Mouse (Mus musculus) liver, embryonic 15.5 days (tissue): ENCODE results near the gene Gm27021. TPM values are rescaled to one million over a fixed set of nuclear protein-coding genes. Genes with fewer than 3 reads are reported as not detected.

Source experiments
- ATAC-seq: fragments of 200-750 bp; cut with Nextera tagmentation; 2 replicates; pipeline ENCODE4 v1.8.0; 2017; ENCODE audit warnings: moderate number of reproducible peaks, mild to moderate bottlenecking, moderate library complexity; ENCODE audit not compliant: insufficient read depth
- H3K27ac ChIP-seq: fragments of 300-500 bp; sonication (generic); replicated peaks from 2 replicates; pipeline ENCODE4 v1.5.1; 2015; ENCODE audit warnings: mild to moderate bottlenecking, inconsistent platforms
- H3K27me3 ChIP-seq: fragments of 300-500 bp; sonication (generic); 2 replicates; pipeline ENCODE4 v1.6.1; 2015; ENCODE audit warnings: mild to moderate bottlenecking, inconsistent platforms
- H3K36me3 ChIP-seq: fragments of 300-500 bp; sonication (generic); replicated peaks from 2 replicates; pipeline ENCODE4 v1.6.1; 2015; ENCODE audit warnings: moderate library complexity, mild to moderate bottlenecking, inconsistent platforms
- H3K4me1 ChIP-seq: fragments of 300-500 bp; sonication (generic); replicated peaks from 2 replicates; pipeline ENCODE4 v1.6.1; 2015; ENCODE audit warnings: inconsistent platforms
- H3K4me2 ChIP-seq: fragments of 300-500 bp; sonication (generic); 2 replicates; pipeline ENCODE4 v1.6.1; 2015; ENCODE audit warnings: moderate library complexity, mild to moderate bottlenecking, inconsistent platforms
- H3K4me3 ChIP-seq: fragments of 300-500 bp; sonication (generic); replicated peaks from 2 replicates; pipeline ENCODE4 v1.5.1; 2015; ENCODE audit warnings: mild to moderate bottlenecking, inconsistent platforms
- H3K9ac ChIP-seq: fragments of 300-500 bp; sonication (generic); 2 replicates; pipeline ENCODE4 v1.6.1; 2015; ENCODE audit warnings: moderate library complexity, mild to moderate bottlenecking, inconsistent platforms
- H3K9me3 ChIP-seq: fragments of 300-500 bp; sonication (generic); replicated peaks from 2 replicates; pipeline ENCODE4 v1.6.1; 2016; ENCODE audit warnings: inconsistent platforms
- WGBS: fragments of 180-500 bp; shearing (Covaris S2); methylation state at CpG from one replicate; pipeline ENCODE4 v1.1.7; 2015; ENCODE audit warnings: mixed read lengths; ENCODE audit not compliant: insufficient replicate concordance; 5-methylcytosine and 5-hydroxymethylcytosine counted together
- polyA plus RNA-seq: library from polyadenylated mRNA; unstranded; fragments of >200 nt; fragmentation: Nextera tagmentation; extraction: Ambion mirVana; gene quantifications from 2 replicates; pipeline ENCODE4 v1.2.1, GENCODE M21; 2015

The Gm27021 gene
- polyA plus RNA-seq, 1 experiment from 2014 or later: 0.35 TPM

DNA sequence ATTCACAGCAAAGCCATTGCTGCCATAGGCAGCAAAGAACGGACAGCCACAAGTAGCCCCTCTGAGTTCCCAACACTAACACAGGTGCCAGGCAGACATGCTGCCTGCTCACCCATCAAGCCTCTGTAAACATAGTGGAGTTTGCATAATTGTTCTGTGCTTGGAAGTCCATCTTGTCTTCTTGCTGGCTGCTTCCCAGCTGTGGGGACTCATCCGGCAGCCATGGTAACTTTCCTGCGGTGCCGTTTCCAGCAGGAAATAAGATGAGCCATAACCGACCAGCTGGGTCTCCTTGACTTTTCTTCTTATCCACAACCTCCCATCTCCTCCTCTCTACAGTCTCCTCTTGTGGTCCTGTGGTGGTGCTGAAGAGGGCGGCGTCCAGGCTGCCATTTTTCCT lies 30.5 kb upstream of the Gm27021 start:
- H3K27me3 ChIP-seq: no peaks in the 10 kb centered on the region; the same call in 1 of the 2 replicates
- H3K9ac ChIP-seq: no peak overlapping the region
- H3K27ac ChIP-seq: no peak overlapping the region
- H3K4me1 ChIP-seq: peaks cover 33% of the 10 kb centered on the region
- no peak overlapping the region for H3K4me3 ChIP-seq
- WGBS: 71% methylated on average over 7 of the region's 7 CpGs
- H3K9me3 ChIP-seq: no peaks in the 10 kb centered on the region
- no peak for ATAC-seq
- no peak overlapping the region for H3K4me2 ChIP-seq
- no peaks in the 10 kb centered on the region for H3K36me3 ChIP-seq

GRCm38 (mm10) chr8:120697979-120698272 lies 30.0 kb upstream of the Gm27021 start:
- Histone ChIP-seq H3K27ac (no peak overlapping the region), H3K36me3 (no peaks in the 10 kb centered on the region), H3K4me3 (no peak overlapping the region), H3K9ac (no peak overlapping the region), H3K9me3 (no peaks in the 10 kb centered on the region), H3K4me1 (peaks cover 33% of the 10 kb centered on the region), H3K27me3 (no peaks in the 10 kb centered on the region; the same call in 1 of the 2 replicates), H3K4me2 (no peak overlapping the region)
- ATAC-seq: no peak

- peaks cover 37% of the 10 kb centered on the region for H3K4me1 ChIP-seq
- H3K4me2 ChIP-seq: no peak overlapping the region
- no peak for ATAC-seq
- WGBS: 42% methylated on average over 17 of the region's 17 CpGs
- H3K9me3 ChIP-seq: no peaks in the 10 kb centered on the region
- H3K27me3 ChIP-seq: no peaks in the 10 kb centered on the region; the same call in 1 of the 2 replicates
- H3K4me3 ChIP-seq: no peak overlapping the region
- no peaks in the 10 kb centered on the region for H3K36me3 ChIP-seq
- H3K27ac ChIP-seq: no peak overlapping the region
- no peak overlapping the region for H3K9ac ChIP-seq
Observed at GRCm38 (mm10) chr8:120697154-120697978, 29.5 kb upstream of the Gm27021 start.

DNA sequence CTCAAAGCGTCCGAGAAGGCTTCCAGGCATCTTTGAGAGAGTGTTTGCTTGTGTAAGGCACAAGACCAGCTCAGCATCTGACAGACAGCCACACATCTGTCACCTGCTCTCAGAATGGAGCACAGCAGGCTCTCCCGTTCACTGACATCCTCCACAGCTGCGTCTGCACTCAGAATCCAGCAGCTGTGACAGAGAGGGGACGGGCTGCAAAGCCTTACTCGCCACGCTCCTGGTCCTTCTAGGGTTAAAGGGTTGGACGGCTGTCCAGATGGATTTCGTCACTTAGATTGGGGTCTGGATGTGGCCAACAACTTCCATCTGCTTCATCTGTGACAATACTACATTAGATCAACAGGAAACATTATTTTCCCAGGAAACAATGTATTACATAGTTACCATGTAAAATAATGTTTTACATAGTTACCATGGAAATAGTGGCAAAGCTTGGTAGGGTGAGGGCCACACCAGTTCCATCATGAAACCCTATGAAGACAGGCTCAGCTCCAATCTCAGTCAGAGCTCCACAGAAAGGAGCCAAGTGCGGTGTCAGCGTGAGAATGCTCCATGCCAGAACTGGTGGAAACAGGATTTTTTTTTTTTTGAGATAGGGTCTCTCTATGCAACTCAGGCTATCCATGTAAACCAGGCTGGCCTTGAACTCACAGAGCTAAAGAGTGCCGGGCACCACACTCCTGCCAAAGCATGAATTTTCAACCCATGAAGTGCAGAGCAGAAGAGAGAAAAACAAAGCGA lies 28.7 kb upstream of the Gm27021 start:
- Histone ChIP-seq H3K27ac (no peak overlapping the region), H3K4me1 (peaks cover 30% of the 10 kb centered on the region), H3K9ac (no peak overlapping the region), H3K27me3 (no peaks in the 10 kb centered on the region; the same call in 1 of the 2 replicates), H3K4me3 (no peak overlapping the region), H3K9me3 (no peaks in the 10 kb centered on the region), H3K4me2 (no peak overlapping the region), H3K36me3 (no peaks in the 10 kb centered on the region)
- WGBS: 56% methylated on average over 13 of the region's 13 CpGs
- no peak for ATAC-seq

GRCm38 (mm10) chr8:120693861-120694493 lies 26.1 kb upstream of the Gm27021 start:
- H3K27ac ChIP-seq: no peak overlapping the region
- H3K4me1 ChIP-seq: peaks cover 23% of the 10 kb centered on the region
- no peaks in the 10 kb centered on the region for H3K36me3 ChIP-seq
- H3K4me3 ChIP-seq: no peak overlapping the region
- peak; percentile 24; the same call in 1 of the 2 replicates for ATAC-seq
- 38% methylated on average over 22 of the region's 22 CpGs for WGBS
- no peaks in the 10 kb centered on the region for H3K9me3 ChIP-seq
- H3K9ac ChIP-seq: no peak overlapping the region
- H3K4me2 ChIP-seq: peak overlapping the region; percentile 10; the same call in 1 of the 2 replicates
- H3K27me3 ChIP-seq: peaks cover 4% of the 10 kb centered on the region

DNA sequence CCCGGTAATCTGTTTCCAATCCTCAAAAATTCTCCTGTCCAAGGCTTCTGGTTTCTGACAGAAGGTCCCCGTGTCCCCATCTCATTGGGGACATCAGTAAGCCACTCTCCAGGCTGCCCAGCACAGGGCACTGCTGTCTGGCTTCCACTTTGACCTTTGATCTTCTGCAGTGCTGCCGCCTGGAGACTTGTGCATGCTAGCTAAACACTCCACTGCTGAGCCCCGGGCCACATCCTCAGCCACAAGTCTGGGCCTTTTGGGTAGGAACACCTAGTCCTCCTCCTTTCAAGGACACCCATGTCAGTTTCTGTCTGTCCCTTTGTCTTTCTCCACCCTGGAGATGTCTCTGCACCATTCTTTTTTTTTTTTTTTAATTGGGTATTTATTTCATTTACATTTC lies 25.1 kb upstream of the Gm27021 start:
- peaks cover 17% of the 10 kb centered on the region for H3K4me1 ChIP-seq
- H3K4me3 ChIP-seq: no peak overlapping the region
- ATAC-seq: no peak
- no peak overlapping the region for H3K27ac ChIP-seq
- no peak overlapping the region for H3K4me2 ChIP-seq
- H3K27me3 ChIP-seq: peaks cover 9% of the 10 kb centered on the region
- H3K36me3 ChIP-seq: no peaks in the 10 kb centered on the region
- H3K9ac ChIP-seq: no peak overlapping the region
- WGBS: 56% methylated on average over 4 of the region's 4 CpGs
- H3K9me3 ChIP-seq: no peaks in the 10 kb centered on the region

- 66% methylated on average over 7 of the region's 7 CpGs for WGBS
- no peaks in the 10 kb centered on the region for H3K9me3 ChIP-seq
- peaks cover 20% of the 10 kb centered on the region for H3K4me1 ChIP-seq
- H3K27ac ChIP-seq: no peak overlapping the region
- no peak for ATAC-seq
- no peak overlapping the region for H3K4me2 ChIP-seq
- no peak overlapping the region for H3K4me3 ChIP-seq
- H3K9ac ChIP-seq: no peak overlapping the region
- no peaks in the 10 kb centered on the region for H3K36me3 ChIP-seq
- H3K27me3 ChIP-seq: peaks cover 13% of the 10 kb centered on the region
Observed at GRCm38 (mm10) chr8:120688511-120688910, 20.6 kb upstream of the Gm27021 start.

- H3K27ac ChIP-seq: no peak overlapping the region
- no peak overlapping the region for H3K4me2 ChIP-seq
- 62% methylated on average over 8 of the region's 8 CpGs for WGBS
- peaks cover 19% of the 10 kb centered on the region for H3K4me1 ChIP-seq
- no peak for ATAC-seq
- H3K9ac ChIP-seq: no peak overlapping the region
- H3K4me3 ChIP-seq: no peak overlapping the region
- H3K27me3 ChIP-seq: peaks cover 13% of the 10 kb centered on the region
- no peaks in the 10 kb centered on the region for H3K36me3 ChIP-seq
- H3K9me3 ChIP-seq: no peaks in the 10 kb centered on the region
Observed at GRCm38 (mm10) chr8:120687786-120688185, 19.9 kb upstream of the Gm27021 start.

- no peaks in the 10 kb centered on the region for H3K36me3 ChIP-seq
- ATAC-seq: no peak
- H3K4me1 ChIP-seq: peaks cover 17% of the 10 kb centered on the region
- peaks cover 13% of the 10 kb centered on the region for H3K27me3 ChIP-seq
- no peaks in the 10 kb centered on the region for H3K9me3 ChIP-seq
- H3K9ac ChIP-seq: no peak overlapping the region
- no peak overlapping the region for H3K4me3 ChIP-seq
- peak overlapping the region; percentile 19; the same call in 1 of the 2 replicates for H3K27ac ChIP-seq
- H3K4me2 ChIP-seq: no peak overlapping the region
- WGBS: 64% methylated on average over 5 of the region's 5 CpGs
Observed at GRCm38 (mm10) chr8:120686576-120686975, 18.7 kb upstream of the Gm27021 start.

DNA sequence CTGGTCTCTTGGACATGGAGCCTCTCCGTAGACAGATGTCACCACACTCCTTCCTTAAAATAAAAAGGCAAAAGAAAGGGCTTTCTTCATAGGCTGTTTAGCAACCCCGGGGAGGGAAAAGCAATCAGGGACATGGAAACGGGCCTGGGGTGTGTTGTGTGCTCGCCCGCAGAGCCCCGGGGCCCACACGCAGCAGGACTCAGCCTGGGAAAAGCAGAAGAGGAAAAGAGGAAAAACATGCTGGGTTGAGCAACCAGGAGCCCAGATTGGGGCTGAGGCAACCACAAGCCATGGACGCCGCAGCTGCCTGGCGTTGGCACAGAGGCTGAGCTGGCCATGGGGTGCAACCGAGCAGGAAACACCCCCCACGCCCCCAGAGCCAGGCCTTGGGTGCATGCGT lies 18.2 kb upstream of the Gm27021 start:
- H3K9me3 ChIP-seq: no peaks in the 10 kb centered on the region
- H3K27ac ChIP-seq: peak overlapping the region; percentile 57; the same call in 1 of the 2 replicates
- 37% methylated on average over 13 of the region's 13 CpGs for WGBS
- H3K36me3 ChIP-seq: no peaks in the 10 kb centered on the region
- H3K27me3 ChIP-seq: peaks cover 16% of the 10 kb centered on the region
- no peak overlapping the region for H3K4me3 ChIP-seq
- no peak overlapping the region for H3K9ac ChIP-seq
- no peak overlapping the region for H3K4me2 ChIP-seq
- ATAC-seq: peak; percentile 37
- peaks cover 17% of the 10 kb centered on the region for H3K4me1 ChIP-seq

- 58% methylated on average over 8 of the region's 8 CpGs for WGBS
- Histone ChIP-seq H3K4me2 (no peak overlapping the region), H3K9ac (no peak overlapping the region), H3K27me3 (peaks cover 17% of the 10 kb centered on the region), H3K4me3 (no peak overlapping the region), H3K4me1 (peaks cover 17% of the 10 kb centered on the region), H3K9me3 (no peaks in the 10 kb centered on the region), H3K27ac (peak overlapping the region; percentile 57; the same call in 1 of the 2 replicates), H3K36me3 (no peaks in the 10 kb centered on the region)
- ATAC-seq: 0 out of 2 replicates have a peak, but pooled peaks have one; percentile 23
Observed at GRCm38 (mm10) chr8:120685591-120685990, 17.7 kb upstream of the Gm27021 start.
